Mouse (Mus musculus) stomach, embryonic 15.5 days (tissue): ENCODE data around the gene Ipo8. TPM values are rescaled to one million over a fixed set of nuclear protein-coding genes. Genes with fewer than 3 reads are reported as not detected.

Experiments used
- ATAC-seq: fragments of 200-750 bp; cut with Nextera tagmentation; 2 replicates; pipeline ENCODE4 v1.8.0; 2017; ENCODE audit warnings: low read depth, moderate number of reproducible peaks, moderate TSS enrichment; ENCODE audit not compliant: insufficient read depth, low FRiP score
- H3K27ac ChIP-seq: fragments of 300-500 bp; sonication (generic); 2 replicates; pipeline ENCODE4 v1.5.1; 2015; ENCODE audit warnings: mild to moderate bottlenecking, inconsistent platforms
- H3K27me3 ChIP-seq: fragments of 300-500 bp; sonication (generic); replicated peaks from 2 replicates; pipeline ENCODE4 v1.6.1; 2015; ENCODE audit warnings: inconsistent platforms
- H3K36me3 ChIP-seq: fragments of 300-500 bp; sonication (generic); 2 replicates; pipeline ENCODE4 v1.6.1; 2015; ENCODE audit warnings: inconsistent platforms
- H3K4me1 ChIP-seq: fragments of 300-500 bp; sonication (generic); 2 replicates; pipeline ENCODE4 v1.6.1; 2015; ENCODE audit warnings: inconsistent platforms
- H3K4me2 ChIP-seq: fragments of 300-500 bp; sonication (generic); 2 replicates; pipeline ENCODE4 v1.6.1; 2015; ENCODE audit warnings: mild to moderate bottlenecking, inconsistent platforms
- H3K4me3 ChIP-seq: fragments of 300-500 bp; sonication (generic); replicated peaks from 2 replicates; pipeline ENCODE4 v1.5.1; 2015; ENCODE audit warnings: inconsistent platforms
- H3K9ac ChIP-seq: fragments of 300-500 bp; sonication (generic); 2 replicates; pipeline ENCODE4 v1.6.1; 2015; ENCODE audit warnings: inconsistent platforms
- H3K9me3 ChIP-seq: fragments of 300-500 bp; sonication (generic); 2 replicates; pipeline ENCODE4 v1.6.1; 2016; ENCODE audit warnings: inconsistent platforms
- WGBS: fragments of 180-500 bp; shearing (Covaris S2); methylation state at CpG from one replicate; pipeline ENCODE4 v1.1.7; 2015; 5-methylcytosine and 5-hydroxymethylcytosine counted together
- polyA plus RNA-seq: library from polyadenylated mRNA; unstranded; fragments of >200 nt; fragmentation: Nextera tagmentation; extraction: Ambion mirVana; gene quantifications from 2 replicates; pipeline ENCODE4 v1.2.1, GENCODE M21; 2015

Gene Ipo8
- polyA plus RNA-seq: 21.1 and 23.4 TPM in 2 replicates

DNA sequence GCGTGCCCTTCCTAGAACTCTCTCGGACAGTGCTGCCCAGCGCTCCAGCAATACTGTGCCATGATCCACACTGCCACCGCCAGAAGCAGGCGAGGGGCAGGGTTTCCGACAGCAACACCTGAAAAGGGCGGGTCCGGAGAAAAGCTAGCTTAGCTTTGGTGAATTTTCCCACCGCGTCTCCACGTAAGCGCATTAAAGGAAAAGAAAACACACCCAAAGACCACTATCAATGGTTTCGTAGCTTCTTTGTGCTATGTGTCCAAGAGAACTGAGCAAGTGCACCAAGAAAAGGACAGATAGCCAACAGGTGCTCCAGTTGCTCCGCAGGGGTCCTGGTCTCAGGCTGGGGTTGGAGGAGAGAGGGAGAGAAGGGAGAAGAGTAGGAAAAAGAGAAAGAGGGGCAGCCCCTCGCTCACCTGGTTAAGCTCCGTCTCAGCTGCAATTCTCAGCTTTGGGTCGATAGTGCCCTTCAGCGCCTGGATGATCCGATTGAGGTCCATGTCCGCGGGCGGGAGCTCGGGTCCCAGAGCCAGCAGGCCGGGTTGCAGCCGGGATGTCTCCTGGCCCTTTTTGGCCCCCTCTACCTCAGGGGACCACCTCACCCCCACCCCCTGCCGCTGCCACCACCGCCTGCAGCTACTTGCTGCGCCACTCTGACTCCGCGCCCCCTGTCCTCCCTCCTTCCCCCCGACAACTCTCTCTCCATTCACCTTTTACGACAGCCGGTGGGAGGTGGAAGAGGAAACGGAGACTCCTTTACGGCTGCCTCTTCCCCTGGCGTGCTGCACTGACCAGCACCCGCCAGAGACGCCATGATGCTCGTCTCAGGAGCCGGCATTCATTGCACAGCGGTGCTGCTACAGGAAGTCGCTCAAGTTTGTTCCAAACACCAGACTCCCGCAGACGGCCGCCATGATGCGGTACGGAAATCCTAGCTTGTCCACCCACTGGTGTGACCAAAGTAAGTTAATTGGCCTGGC lies at the start of gene Ipo8:
Gene Ipo8, minus strand, starts transcription at position 720 of the 980 bp plus-strand sequence.
- H3K4me2 ChIP-seq: peak within 1 kb of the TSS; percentile 85
- peak within 1 kb of the TSS; percentile 73 for H3K9ac ChIP-seq
- under 1% methylated on average over 47 of the region's 47 CpGs for whole genome bisulfite sequencing
- H3K27ac ChIP-seq: peak within 1 kb of the TSS; percentile 62
- no peaks in the 10 kb centered on the region for H3K36me3 ChIP-seq
- H3K9me3 ChIP-seq: no peaks in the 10 kb centered on the region
- peaks cover 6% of the 10 kb centered on the region; the same call in 1 of the 2 replicates for H3K4me1 ChIP-seq
- H3K4me3 ChIP-seq: peak within 1 kb of the TSS; percentile 69
- ATAC-seq: peak; percentile 98
- H3K27me3 ChIP-seq: no peaks in the 10 kb centered on the region

DNA sequence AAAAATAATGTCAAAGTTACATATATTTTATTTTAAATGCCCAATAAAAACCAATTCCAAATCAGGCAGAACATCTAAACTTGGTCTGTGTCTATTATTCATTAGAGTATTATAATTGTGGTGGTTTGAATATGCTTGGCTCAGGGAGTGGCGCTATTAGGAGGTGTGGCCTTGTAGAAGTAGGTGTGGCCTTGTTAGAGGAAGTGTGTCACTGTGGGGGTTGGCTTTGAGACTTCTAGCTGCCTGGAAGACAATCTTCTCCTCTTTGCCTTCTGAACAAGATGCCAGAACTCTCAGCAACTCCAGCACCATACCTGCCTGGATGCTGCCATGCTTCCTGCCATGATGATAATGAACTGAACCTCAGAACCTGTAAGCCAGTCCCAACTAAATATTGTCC lies 42.6 kb upstream of the Ipo8 start:
- ATAC-seq: no peak

DNA sequence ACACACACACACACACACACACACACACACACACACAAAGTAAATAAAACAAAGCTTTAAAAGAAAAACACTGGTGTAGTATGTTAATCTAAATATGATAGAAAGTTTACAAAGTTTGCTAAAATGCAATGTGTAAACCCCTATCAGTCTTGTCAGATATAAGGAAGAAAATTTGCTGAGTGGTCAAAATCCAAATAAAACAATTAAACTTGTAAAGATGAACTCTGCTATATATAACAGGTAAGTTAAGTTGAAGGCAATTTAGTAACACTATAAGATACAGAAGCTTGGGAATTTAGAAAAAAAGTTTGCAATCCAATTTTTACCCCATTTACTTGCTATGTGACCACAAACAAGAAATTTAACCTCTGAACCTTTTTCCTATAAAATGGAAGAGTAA lies 14.4 kb upstream of the Ipo8 start:
- ATAC-seq: no peak
- H3K27ac ChIP-seq: no peak overlapping the region

More for the DNA sequence above, 42.6 kb upstream of the Ipo8 start:
- no peak overlapping the region for H3K27ac ChIP-seq
- H3K36me3 ChIP-seq: no peaks in the 10 kb centered on the region
- no peaks in the 10 kb centered on the region for H3K4me1 ChIP-seq
- 96% methylated on average over 1 of the region's 1 CpGs for WGBS
- no peak overlapping the region for H3K9ac ChIP-seq
- H3K4me2 ChIP-seq: no peak overlapping the region
- H3K4me3 ChIP-seq: no peak overlapping the region
- H3K27me3 ChIP-seq: no peaks in the 10 kb centered on the region
- H3K9me3 ChIP-seq: no peaks in the 10 kb centered on the region

DNA sequence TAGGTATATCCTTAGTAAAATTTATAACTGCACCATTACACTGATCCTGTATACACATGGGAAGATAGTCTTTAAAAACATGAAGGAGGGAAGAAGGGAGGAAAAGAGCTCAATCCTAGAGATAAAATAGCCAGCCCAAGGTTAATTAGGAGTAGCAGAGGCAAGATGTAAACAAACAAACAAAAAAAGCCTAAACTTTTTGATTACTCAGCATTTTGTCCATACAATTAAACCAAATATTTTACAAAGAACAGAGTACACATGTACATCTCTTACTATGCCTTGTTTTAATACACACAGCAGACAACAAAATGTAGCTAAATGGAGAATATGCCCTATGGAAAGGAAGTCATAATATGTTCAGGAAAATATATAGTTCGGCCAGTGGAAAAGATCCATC lies 10.5 kb upstream of the Ipo8 start:
- no peak overlapping the region for H3K27ac ChIP-seq
- no peaks in the 10 kb centered on the region for H3K4me1 ChIP-seq
- ATAC-seq: no peak
- 93% methylated on average over 1 of the region's 1 CpGs for WGBS
- H3K9me3 ChIP-seq: no peaks in the 10 kb centered on the region
- H3K9ac ChIP-seq: no peak overlapping the region
- H3K4me3 ChIP-seq: no peak overlapping the region
- no peak overlapping the region for H3K4me2 ChIP-seq
- H3K36me3 ChIP-seq: no peaks in the 10 kb centered on the region
- H3K27me3 ChIP-seq: no peaks in the 10 kb centered on the region

More for the DNA sequence above, 14.4 kb upstream of the Ipo8 start:
- H3K9me3 ChIP-seq: no peaks in the 10 kb centered on the region
- H3K36me3 ChIP-seq: no peaks in the 10 kb centered on the region
- H3K4me1 ChIP-seq: no peaks in the 10 kb centered on the region
- H3K9ac ChIP-seq: no peak overlapping the region
- no peak overlapping the region for H3K4me3 ChIP-seq
- no peaks in the 10 kb centered on the region for H3K27me3 ChIP-seq
- H3K4me2 ChIP-seq: no peak overlapping the region

DNA sequence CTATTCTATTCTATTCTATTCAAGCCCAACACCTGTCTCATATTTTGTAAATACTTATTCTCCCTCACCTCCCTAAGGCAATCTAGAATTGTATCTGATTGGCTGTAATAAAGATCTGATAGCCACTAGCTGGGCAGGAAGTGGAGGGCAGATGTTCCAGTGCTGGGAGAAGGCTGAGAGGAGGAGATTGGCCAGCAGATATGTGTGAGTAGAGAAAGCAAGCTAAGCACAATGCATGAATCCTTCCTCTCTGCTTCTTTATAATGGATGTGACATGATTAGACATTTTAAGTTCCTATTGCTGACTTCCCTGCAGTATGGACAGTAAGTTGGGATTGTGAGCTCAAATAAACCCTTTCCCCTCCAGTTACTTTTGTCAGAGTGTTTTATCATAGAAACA lies 7.2 kb upstream of the Ipo8 start:
- no peak overlapping the region for H3K27ac ChIP-seq
- H3K4me2 ChIP-seq: no peak overlapping the region
- ATAC-seq: no peak
- no peaks in the 10 kb centered on the region for H3K27me3 ChIP-seq
- no peak overlapping the region for H3K9ac ChIP-seq
- no peak overlapping the region for H3K4me3 ChIP-seq
- no peaks in the 10 kb centered on the region for H3K4me1 ChIP-seq
- H3K9me3 ChIP-seq: no peaks in the 10 kb centered on the region
- no peaks in the 10 kb centered on the region for H3K36me3 ChIP-seq

DNA sequence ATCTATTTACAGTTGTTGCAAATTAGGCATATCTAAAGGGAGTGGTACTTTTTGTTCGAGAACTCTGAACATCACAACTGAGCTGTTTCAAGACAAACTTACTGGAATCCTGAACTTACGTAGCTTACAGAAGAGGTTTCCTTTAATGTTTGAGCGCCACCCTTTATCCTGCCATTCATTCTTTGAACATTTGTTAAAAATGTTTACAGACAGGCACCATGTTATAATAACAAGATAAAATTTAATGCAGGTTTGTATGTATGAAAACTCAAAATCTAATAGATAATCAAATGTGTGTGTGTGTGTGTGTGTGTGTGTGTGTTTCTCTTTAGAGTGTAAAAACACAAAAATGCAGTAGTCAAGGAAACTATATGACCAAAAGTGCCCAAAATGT lies 458 bp upstream of the Ipo8 start:
- H3K9me3 ChIP-seq: no peaks in the 10 kb centered on the region
- no peak overlapping the region for H3K9ac ChIP-seq
- H3K27ac ChIP-seq: peak overlapping the region; percentile 62; the same call in 1 of the 2 replicates
- peaks cover 6% of the 10 kb centered on the region; the same call in 1 of the 2 replicates for H3K4me1 ChIP-seq
- H3K36me3 ChIP-seq: no peaks in the 10 kb centered on the region
- H3K27me3 ChIP-seq: no peaks in the 10 kb centered on the region
- WGBS: 26% methylated on average over 3 of the region's 3 CpGs
- peak overlapping the region; percentile 69 for H3K4me3 ChIP-seq
- ATAC-seq: no peak; the same call in 1 of the 2 replicates
- H3K4me2 ChIP-seq: peak overlapping the region; percentile 85

DNA sequence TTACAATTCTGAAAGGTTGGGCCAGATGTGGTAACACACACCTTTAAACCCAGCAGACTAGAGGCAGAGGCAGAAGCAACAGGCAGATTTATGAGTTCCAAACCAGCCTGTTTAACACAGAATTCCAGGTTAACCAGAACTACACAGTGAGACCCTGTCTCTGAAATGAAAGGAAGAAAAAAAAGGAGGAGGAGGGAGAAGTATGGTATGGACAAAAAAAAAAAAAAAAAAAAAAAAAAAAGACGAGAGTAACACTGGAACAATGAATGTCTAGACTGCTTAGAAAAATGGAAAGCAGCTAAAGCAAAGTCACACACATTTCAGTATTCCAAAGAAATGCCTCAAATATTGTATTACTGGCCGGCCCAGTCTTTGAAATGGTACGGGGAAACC lies 916 bp downstream of the Ipo8 start:
- WGBS: 2% methylated on average over 3 of the region's 3 CpGs
- H3K27ac ChIP-seq: peak overlapping the region; percentile 62; the same call in 1 of the 2 replicates
- H3K4me1 ChIP-seq: peaks cover 6% of the 10 kb centered on the region; the same call in 1 of the 2 replicates
- no peak for ATAC-seq
- H3K9ac ChIP-seq: peak overlapping the region; percentile 73; the same call in 1 of the 2 replicates
- H3K27me3 ChIP-seq: no peaks in the 10 kb centered on the region
- H3K9me3 ChIP-seq: no peaks in the 10 kb centered on the region
- H3K4me3 ChIP-seq: peak overlapping the region; percentile 69
- H3K4me2 ChIP-seq: peak overlapping the region; percentile 85
- H3K36me3 ChIP-seq: no peaks in the 10 kb centered on the region

DNA sequence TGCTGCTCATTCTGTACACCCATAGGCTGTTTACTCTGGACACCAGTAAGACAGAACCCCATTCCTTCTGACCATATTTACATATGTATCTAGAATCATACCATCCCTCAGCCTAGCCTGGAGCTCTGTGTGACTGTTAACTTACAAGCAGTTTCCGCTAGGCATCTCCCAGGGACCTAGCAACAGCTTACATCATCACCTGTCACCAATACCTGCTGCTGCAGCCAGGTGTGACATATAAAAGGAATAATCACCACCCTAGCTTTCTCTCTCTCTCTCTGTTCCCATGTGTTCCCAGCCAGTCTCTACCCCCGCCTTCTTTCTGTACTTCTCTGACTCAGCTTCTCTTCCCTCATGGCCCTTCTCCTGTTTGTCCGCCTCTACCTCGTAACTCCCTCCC lies 5.1 kb downstream of the Ipo8 start:
- Histone ChIP-seq H3K4me2 (no peak overlapping the region), H3K9ac (no peak overlapping the region), H3K27ac (no peak overlapping the region), H3K27me3 (no peaks in the 10 kb centered on the region), H3K9me3 (no peaks in the 10 kb centered on the region), H3K36me3 (peaks cover 10% of the 10 kb centered on the region), H3K4me1 (peaks cover 6% of the 10 kb centered on the region; the same call in 1 of the 2 replicates), H3K4me3 (no peak overlapping the region)
- ATAC-seq: no peak
- 81% methylated on average over 4 of the region's 4 CpGs for WGBS

DNA sequence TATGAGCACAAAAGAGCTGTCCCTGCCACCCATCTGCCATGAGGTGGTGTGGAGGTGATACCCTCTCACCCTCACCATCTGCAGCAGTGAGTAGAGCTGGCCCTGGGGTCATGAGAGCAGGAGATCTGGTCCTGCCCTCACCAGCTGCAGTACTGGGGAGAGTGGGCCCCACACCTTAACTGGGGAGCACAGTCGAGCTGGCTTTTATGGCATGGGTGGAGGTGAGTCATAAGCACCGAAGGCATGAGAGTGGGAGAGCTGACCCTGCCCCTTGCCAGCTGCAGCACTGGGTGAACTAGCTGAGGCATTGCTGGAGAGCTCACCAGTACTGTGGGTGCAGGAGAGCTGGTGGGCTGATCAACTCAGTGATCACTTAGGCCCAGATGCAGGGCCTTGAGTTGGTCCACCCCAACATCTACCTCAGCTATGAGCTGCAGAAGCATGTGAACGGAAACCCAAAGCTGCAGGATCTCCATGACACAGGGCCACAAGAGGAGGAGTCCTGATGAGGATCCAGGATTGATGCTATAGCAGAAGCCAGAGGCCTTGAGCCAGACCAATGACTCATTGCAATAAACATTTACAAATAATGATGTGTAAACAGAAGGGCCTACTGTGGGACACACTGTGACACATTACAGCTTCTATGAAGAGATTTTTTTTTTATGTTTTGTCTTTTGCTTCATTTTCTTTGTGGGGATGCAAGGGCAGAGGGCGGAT lies 12.5 kb downstream of the Ipo8 start:
- H3K4me3 ChIP-seq: no peak overlapping the region
- H3K9ac ChIP-seq: no peak overlapping the region
- ATAC-seq: no peak
- 66% methylated on average over 4 of the region's 4 CpGs for WGBS
- no peak overlapping the region for H3K27ac ChIP-seq
- H3K27me3 ChIP-seq: no peaks in the 10 kb centered on the region
- H3K36me3 ChIP-seq: peaks cover 20% of the 10 kb centered on the region
- H3K4me2 ChIP-seq: no peak overlapping the region
- H3K4me1 ChIP-seq: no peaks in the 10 kb centered on the region
- no peaks in the 10 kb centered on the region for H3K9me3 ChIP-seq

DNA sequence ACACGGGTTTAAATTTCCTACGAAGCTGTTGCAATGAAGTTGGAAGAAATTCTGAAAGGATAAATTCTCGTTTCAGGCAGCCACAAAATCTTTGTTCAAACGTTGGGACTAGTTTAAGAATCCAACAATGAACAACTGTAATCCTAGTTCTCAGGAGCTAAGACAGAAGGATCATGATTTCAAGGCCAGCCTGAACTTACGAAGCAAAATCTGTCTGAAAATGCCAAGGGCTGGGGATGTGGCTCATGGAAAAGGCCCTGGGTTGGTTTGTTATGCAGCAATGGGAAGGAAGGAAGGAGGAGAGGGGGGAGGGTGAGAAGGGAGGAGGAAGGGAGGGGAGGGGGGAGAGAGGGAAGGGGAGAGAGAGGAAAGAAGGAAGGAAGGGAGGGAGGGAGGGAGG lies 14.5 kb downstream of the Ipo8 start:
- no peak overlapping the region for H3K4me2 ChIP-seq
- H3K4me1 ChIP-seq: no peaks in the 10 kb centered on the region
- WGBS: 82% methylated on average over 5 of the region's 5 CpGs
- no peak overlapping the region for H3K9ac ChIP-seq
- no peaks in the 10 kb centered on the region for H3K9me3 ChIP-seq
- peaks cover 19% of the 10 kb centered on the region for H3K36me3 ChIP-seq
- H3K27me3 ChIP-seq: no peaks in the 10 kb centered on the region
- ATAC-seq: no peak
- no peak overlapping the region for H3K27ac ChIP-seq
- H3K4me3 ChIP-seq: no peak overlapping the region

DNA sequence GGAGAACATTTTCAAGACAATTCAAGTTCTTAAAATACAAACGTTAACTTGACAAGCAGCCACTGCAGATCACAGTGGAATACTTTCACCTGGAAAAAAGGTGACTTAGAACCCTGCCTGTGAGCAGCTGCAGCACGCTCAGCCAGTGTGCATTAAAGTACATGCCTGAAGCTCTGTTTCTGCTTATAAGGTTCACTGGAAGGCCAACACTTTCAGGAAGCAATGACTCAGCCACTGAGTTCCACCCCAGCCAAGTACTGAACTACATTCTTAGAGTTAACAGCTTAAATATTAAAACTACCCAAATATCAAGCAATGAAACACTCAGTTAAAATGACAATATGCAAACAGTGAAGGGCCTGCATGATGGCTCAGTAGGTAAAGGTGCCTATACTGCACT lies 20.1 kb downstream of the Ipo8 start:
- H3K4me3 ChIP-seq: no peak overlapping the region
- H3K4me1 ChIP-seq: no peaks in the 10 kb centered on the region
- ATAC-seq: no peak
- H3K4me2 ChIP-seq: no peak overlapping the region
- 77% methylated on average over 2 of the region's 2 CpGs for WGBS
- H3K27ac ChIP-seq: no peak overlapping the region
- H3K9me3 ChIP-seq: no peaks in the 10 kb centered on the region
- H3K36me3 ChIP-seq: 0 out of 2 replicates have a peak, but pooled peaks cover 2% of the 10 kb centered on the region
- no peak overlapping the region for H3K9ac ChIP-seq
- H3K27me3 ChIP-seq: no peaks in the 10 kb centered on the region

DNA sequence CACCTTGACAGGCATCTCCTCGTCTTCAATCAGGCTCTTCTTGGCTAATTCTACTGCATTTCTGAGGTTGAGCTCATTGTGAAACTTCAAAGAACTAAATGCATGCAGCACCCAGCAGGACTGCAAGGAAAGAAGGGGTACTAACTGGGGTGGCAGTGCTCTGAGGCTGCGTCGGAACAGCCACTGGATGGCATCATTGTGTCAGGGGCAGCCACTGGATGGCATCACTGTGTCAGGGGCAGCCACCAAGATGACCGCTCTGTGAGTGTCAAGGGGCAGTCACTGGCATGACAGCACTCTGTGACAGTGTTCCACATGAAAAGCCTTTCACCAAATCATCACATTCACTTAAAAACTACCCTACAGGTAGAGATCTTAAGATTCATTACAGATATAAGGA lies 31.5 kb downstream of the Ipo8 start:
- Histone ChIP-seq H3K4me2 (no peak overlapping the region), H3K4me1 (no peaks in the 10 kb centered on the region), H3K27ac (no peak overlapping the region), H3K27me3 (no peaks in the 10 kb centered on the region), H3K9ac (no peak overlapping the region), H3K36me3 (peaks cover 36% of the 10 kb centered on the region), H3K4me3 (no peak overlapping the region), H3K9me3 (no peaks in the 10 kb centered on the region)
- WGBS: 83% methylated on average over 4 of the region's 4 CpGs
- no peak for ATAC-seq
